Mouse (Mus musculus): Measurements from ENCODE around the gene Egr4.

GRCm38 (mm10) chr6:85498147-85498546 is 15.2 kb downstream of the Egr4 start:
- TF ChIP-seq CTCF (IDR thresholded peaks at IDR 0.05; ENCODE audit: borderline replicate concordance, insufficient read depth, low read depth, low read length) (no peak), POLR2A (IDR thresholded peaks at IDR 0.05; ENCODE audit: borderline replicate concordance, insufficient read depth, low read length) (no peak)
